Mouse (Mus musculus) ovary, postnatal 36 days (tissue): ENCODE data around the gene Pim3.

Experiments used
- DNase-seq: peaks from one replicate; pipeline ENCODE4 v3.0.0; 2022; ENCODE audit warnings: low spot score, mixed read lengths

Gene Pim3

GRCm38 (mm10) chr15:88881253-88882044 lies 19.5 kb downstream of the Pim3 start:
- no peak for DNase-seq

- no peak for DNase-seq
Observed at GRCm38 (mm10) chr15:88882851-88883250, 20.9 kb downstream of the Pim3 start.

- DNase-seq, result no peak
Observed at GRCm38 (mm10) chr15:88883342-88883741, 21.4 kb downstream of the Pim3 start.

GRCm38 (mm10) chr15:88885376-88885775 lies 23.4 kb downstream of the Pim3 start:
- no peak for DNase-seq

GRCm38 (mm10) chr15:88889032-88889431 lies 27.0 kb downstream of the Pim3 start:
- no peak for DNase-seq

- DNase-seq, result no peak
Observed at GRCm38 (mm10) chr15:88889994-88890393, 28.0 kb downstream of the Pim3 start.

GRCm38 (mm10) chr15:88890751-88891675 lies 29.0 kb downstream of the Pim3 start:
- DNase-seq, result peak; percentile 84

- DNase-seq, result no peak
Observed at GRCm38 (mm10) chr15:88891676-88892040, 29.7 kb downstream of the Pim3 start.

- no peak for DNase-seq
Observed at GRCm38 (mm10) chr15:88892252-88892651, 30.3 kb downstream of the Pim3 start.

- DNase-seq, result no peak
Observed at GRCm38 (mm10) chr15:88892876-88893275, 30.9 kb downstream of the Pim3 start.

GRCm38 (mm10) chr15:88895119-88895518 lies 33.1 kb downstream of the Pim3 start:
- DNase-seq, result no peak

GRCm38 (mm10) chr15:88895891-88896290 lies 33.9 kb downstream of the Pim3 start:
- no peak for DNase-seq

GRCm38 (mm10) chr15:88896341-88896980 lies 34.5 kb downstream of the Pim3 start:
- no peak for DNase-seq

GRCm38 (mm10) chr15:88902200-88902875 lies 40.4 kb downstream of the Pim3 start:
- no peak for DNase-seq

GRCm38 (mm10) chr15:88903086-88903485 lies 41.1 kb downstream of the Pim3 start:
- DNase-seq, result no peak

- DNase-seq, result no peak
Observed at GRCm38 (mm10) chr15:88904056-88904811, 42.2 kb downstream of the Pim3 start.

GRCm38 (mm10) chr15:88906347-88906746 lies 44.4 kb downstream of the Pim3 start:
- no peak for DNase-seq

GRCm38 (mm10) chr15:88915046-88915445 lies 53.1 kb downstream of the Pim3 start:
- DNase-seq, result no peak
